Mouse (Mus musculus) cortical plate, adult 2 months (tissue): ENCODE measurements at regions not wholly inside any gene's neighbourhood (a gene's known extent, or its start where the extent isn't known, plus 50 kb on each side); places are given as distances from the start of the nearest gene placed in this dataset.

Experiments
- H3K27ac ChIP-seq: fragments of 200-500 bp; 2 replicates; pipeline ENCODE4 v1.5.1; 2012; ENCODE audit warnings: low read length, control low read depth, inconsistent platforms; ENCODE audit not compliant: insufficient read depth
- H3K4me1 ChIP-seq: fragments of 200-500 bp; 2 replicates; pipeline ENCODE4 v1.6.1; 2011; ENCODE audit warnings: low read length; ENCODE audit not compliant: control insufficient read depth, insufficient read depth
- H3K4me3 ChIP-seq: fragments of 200-500 bp; 2 replicates; pipeline ENCODE4 v1.5.1; 2011; ENCODE audit warnings: mild to moderate bottlenecking, low read length, control low read depth; ENCODE audit not compliant: insufficient read depth
- CTCF ChIP-seq: fragments of 200-500 bp; IDR thresholded peaks from 2 replicates; pipeline ENCODE4 v1.5.1; 2011; ENCODE audit warnings: mild to moderate bottlenecking, control low read depth, low read length; ENCODE audit not compliant: insufficient read depth; ENCODE audit errors: extremely low read depth
- POLR2A ChIP-seq: fragments of 200-500 bp; IDR thresholded peaks from 2 replicates; pipeline ENCODE4 v1.6.1; 2011; ENCODE audit warnings: mild to moderate bottlenecking, low read length, control low read depth; ENCODE audit not compliant: insufficient read depth; ENCODE audit errors: extremely low read depth

DNA sequence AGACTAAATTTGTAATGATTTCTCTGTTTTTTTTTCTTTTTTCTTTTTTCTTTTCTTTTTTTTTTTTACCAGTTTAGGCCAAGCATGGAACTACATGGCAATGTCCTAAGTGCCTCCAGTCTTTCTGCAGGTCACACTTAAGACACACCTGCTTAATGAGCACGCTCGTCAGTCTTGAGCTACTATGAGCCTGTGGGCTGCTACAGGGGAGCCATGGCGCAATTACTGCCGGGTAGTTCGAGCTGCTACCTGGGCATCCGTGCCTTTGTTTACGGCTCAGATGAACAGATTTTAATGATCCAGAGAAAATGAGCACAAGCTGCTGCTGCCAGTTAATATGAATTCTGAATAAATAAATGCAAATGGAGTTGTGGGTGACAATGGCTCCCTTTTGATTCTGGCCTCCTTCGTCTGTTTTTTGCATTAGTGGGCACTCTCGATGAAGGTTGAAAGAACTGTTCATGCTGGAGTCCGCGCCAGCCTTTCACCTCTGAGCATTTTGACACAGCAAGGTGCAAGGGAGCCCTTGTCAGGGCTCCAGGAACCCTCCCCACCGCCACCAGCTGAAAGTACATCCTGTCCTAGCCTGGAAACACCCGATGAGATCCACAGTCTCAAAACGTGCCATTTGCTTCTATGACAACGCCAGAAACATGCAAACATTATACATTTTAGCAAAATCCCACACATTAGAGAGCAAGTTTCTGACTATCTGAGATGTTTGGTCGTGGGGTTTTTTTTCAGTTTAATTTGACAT, 81.3 kb upstream of the 1700025G04Rik start:
- H3K4me3 ChIP-seq = no peak overlapping the region
- no peaks in the 10 kb centered on the region for H3K4me1 ChIP-seq
- H3K27ac ChIP-seq = no peak overlapping the region
- TF ChIP-seq POLR2A = no peak
- TF ChIP-seq CTCF = no peak

DNA sequence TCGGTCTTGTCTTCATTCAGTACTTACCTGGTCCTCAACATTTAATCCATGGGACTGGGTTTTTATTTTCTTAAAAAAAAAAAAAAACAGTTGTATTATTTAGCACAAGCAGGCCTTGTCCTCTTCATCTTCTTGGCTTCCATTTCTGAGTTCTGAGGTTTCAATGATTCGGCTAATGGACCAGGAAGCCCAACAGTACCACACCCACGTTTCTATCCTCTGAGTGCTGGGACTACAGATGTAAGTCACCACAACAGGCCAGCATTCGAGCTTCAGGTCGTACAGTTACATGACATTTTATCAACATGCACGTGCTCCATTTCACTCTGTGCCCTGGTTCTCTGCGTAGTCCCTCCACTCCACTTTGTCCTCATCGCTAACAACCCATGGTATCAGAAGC, 80.7 kb upstream of the 1700025G04Rik start:
- no peak overlapping the region for H3K27ac ChIP-seq
- no peak for TF ChIP-seq POLR2A
- H3K4me1 ChIP-seq = no peaks in the 10 kb centered on the region
- no peak overlapping the region for H3K4me3 ChIP-seq

DNA sequence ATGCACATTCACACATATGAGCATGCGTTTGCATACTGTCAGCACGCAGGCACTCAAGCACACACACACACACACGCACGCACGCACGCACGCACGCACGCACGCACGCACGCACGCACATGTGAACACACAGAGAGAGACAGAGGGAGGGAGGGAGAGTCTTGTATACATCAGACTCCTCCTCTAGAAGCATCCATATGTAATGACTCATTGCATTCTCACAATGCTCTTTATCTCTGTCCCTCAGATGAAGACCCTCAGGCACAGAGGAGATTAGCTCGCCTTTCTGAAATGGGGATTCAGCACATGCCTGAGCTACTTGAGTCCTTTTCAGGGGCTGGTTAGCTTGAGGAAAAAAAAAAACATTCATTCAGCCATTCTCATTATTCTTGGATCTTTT, 79.6 kb upstream of the 1700025G04Rik start:
- Histone ChIP-seq H3K4me3 (no peak overlapping the region), H3K27ac (no peak overlapping the region), H3K4me1 (peaks cover 2% of the 10 kb centered on the region; the same call in 1 of the 2 replicates)
- TF ChIP-seq POLR2A = no peak
- no peak for TF ChIP-seq CTCF

DNA sequence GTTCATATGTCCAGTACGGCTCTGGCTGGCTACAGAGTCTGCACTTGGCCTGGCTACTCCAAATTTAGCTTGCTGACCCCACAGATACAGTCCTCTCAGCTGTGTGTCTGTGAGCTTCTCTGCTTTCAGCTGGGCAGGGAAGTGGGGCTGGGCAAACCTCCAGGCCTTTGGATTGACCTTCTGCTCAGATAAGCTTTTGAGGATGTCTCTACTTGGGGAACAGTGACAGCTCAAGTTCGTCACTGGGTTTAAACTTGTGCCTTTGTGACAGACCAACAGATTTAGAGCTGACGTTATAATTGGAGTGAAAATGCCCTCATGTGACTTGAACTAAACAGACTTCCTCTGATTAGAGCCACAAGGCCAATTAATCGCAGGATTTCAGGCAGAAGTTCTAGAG, 78.4 kb upstream of the 1700025G04Rik start:
- TF ChIP-seq POLR2A = no peak
- no peak for TF ChIP-seq CTCF
- no peak overlapping the region for H3K27ac ChIP-seq
- H3K4me3 ChIP-seq = no peak overlapping the region
- peaks cover 2% of the 10 kb centered on the region; the same call in 1 of the 2 replicates for H3K4me1 ChIP-seq

DNA sequence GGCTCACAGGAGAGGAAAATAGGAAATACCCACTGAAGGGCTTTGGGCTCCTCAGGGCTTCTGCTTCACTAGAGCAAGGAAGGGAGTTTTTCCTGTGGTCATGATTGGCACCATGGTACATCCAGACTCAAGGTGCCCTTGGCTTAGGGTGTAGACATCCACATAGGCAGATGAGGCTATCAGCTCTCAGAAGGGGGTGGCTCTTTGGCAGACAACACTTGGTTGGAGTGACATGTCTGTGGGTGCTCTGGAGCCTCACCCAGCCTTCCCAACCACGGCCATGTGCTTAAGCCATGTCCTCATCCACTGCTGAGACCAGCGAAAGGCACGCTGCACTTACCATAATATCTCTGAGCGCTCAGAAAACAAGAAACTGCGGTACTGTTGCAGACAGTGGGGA, 77.8 kb upstream of the 1700025G04Rik start:
- H3K4me3 ChIP-seq = no peak overlapping the region
- no peak for TF ChIP-seq POLR2A
- no peak for TF ChIP-seq CTCF
- H3K4me1 ChIP-seq = peaks cover 2% of the 10 kb centered on the region; the same call in 1 of the 2 replicates
- H3K27ac ChIP-seq = 0 out of 2 replicates have a peak overlapping the region, but pooled peaks have one; percentile 10

DNA sequence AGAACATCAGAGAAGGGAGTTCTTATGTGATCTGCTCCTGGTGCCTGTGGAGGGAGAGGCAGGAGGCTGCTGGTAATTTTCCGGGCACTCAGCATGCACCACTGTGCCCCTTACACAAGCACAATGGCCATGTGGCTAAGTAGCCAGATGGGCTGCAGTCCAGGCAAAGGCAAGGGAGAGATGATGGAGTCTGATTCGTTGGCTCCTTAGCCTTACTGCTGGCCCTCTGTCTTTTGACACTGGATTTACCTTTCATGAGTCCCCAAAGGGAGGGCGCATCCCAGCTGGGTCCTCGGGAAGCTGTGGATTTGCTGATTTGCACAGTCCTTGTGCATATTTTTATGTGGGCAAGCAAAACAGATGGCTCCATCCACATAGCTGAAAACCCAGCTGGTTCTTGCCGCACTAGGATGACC, 75.6 kb upstream of the 1700025G04Rik start:
- TF ChIP-seq POLR2A (no peak), CTCF (no peak)
- Histone ChIP-seq H3K4me1 (peaks cover 2% of the 10 kb centered on the region; the same call in 1 of the 2 replicates), H3K4me3 (no peak overlapping the region), H3K27ac (no peak overlapping the region)

DNA sequence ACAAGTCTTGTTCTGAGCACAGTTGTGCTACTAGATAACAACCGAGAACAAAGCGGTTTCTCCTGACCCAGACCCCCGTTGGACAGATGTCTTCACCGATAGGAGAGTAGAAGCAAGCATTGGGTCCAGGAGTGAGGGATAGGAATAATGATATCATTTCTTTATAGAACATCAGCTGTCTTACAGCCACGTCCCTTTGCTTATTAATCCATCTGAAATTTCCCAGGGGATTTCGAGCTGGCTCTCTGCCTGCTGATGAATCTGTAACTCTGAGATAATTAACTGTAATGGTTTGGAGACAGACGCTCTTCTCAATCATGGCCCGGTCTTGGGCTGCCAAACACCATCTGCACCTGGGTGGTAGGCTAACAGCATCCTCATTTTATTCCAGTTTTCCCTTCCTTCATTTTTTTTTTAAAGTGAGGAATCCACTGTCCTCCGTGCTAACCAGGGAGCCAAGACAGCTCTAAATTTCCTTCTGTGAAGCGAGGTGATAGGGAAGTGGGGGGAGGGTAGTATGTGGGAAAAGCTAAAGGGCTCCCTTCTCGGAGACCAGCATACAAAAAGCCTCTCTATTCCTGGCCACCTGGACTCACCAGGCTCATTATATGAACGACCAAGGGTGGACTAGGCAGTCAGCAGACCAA, 75.0 kb upstream of the 1700025G04Rik start:
- no peak for TF ChIP-seq CTCF
- TF ChIP-seq POLR2A = no peak
- Histone ChIP-seq H3K4me1 (peaks cover 2% of the 10 kb centered on the region; the same call in 1 of the 2 replicates), H3K27ac (no peak overlapping the region), H3K4me3 (no peak overlapping the region)

DNA sequence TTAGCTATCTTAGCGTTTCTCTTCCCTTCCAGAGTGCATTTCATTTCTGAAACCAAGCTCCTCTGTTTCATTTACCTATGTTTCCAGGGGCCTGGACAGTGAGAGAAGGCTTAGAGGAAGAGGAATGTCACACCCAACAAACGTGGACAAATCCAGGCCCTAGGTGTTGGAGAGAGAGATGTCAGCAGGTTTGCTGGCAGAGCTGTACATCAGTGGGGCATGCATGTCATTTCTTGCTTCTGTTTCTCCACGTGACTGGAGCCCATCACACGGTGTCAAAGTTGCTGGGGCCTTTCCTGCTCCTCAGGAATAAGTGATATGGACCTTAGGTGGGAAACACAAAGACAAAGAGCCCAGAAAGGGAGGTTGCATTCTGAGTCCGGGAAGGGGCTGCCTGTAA, 74.3 kb upstream of the 1700025G04Rik start:
- Histone ChIP-seq H3K4me3 (no peak overlapping the region), H3K27ac (no peak overlapping the region), H3K4me1 (peaks cover 2% of the 10 kb centered on the region; the same call in 1 of the 2 replicates)
- no peak for TF ChIP-seq POLR2A
- no peak for TF ChIP-seq CTCF

- H3K27ac ChIP-seq = no peak overlapping the region
- no peaks in the 10 kb centered on the region for H3K4me1 ChIP-seq
- TF ChIP-seq CTCF (no peak), POLR2A (no peak)
- H3K4me3 ChIP-seq = no peak overlapping the region
Measured at GRCm38 (mm10) chr1:152152474-152152873, 62.5 kb upstream of the 1700025G04Rik start.

DNA sequence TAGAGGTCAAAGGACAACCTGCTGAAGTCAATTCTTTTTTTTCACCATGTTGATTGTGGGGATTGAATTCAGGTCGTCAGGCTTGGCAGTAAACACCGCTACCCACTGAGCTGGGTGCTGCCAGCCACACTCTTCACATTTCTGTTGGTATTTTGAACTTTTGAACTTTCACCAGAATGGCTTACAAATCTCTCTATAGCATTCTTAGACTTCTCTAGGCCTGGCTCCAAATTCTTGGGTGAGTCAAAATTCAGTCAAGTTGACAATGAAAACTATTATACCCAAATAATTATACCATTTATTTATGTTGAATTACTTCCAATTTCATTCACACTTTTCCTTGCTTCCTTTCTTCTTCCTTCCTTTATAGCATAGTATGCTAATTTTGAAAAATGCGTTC, 58.8 kb upstream of the 1700025G04Rik start:
- H3K27ac ChIP-seq = no peak overlapping the region
- no peaks in the 10 kb centered on the region for H3K4me1 ChIP-seq
- TF ChIP-seq POLR2A (no peak), CTCF (no peak)
- no peak overlapping the region for H3K4me3 ChIP-seq
